Mouse (Mus musculus) thymus, adult 2 months (tissue): ENCODE measurements around the gene Intu.

Experiments used
- CTCF ChIP-seq: fragments of 200-500 bp; IDR thresholded peaks from 2 replicates; pipeline ENCODE4 v1.5.1; 2012; ENCODE audit warnings: mild to moderate bottlenecking, control low read depth, low read length, moderate library complexity, borderline replicate concordance; ENCODE audit not compliant: control insufficient read depth, poor library complexity, insufficient read depth; ENCODE audit errors: extremely low read depth
- POLR2A ChIP-seq: fragments of 200-500 bp; IDR thresholded peaks from 2 replicates; pipeline ENCODE4 v1.6.1; 2012; ENCODE audit warnings: mild to moderate bottlenecking, low read length, control low read depth, moderate library complexity; ENCODE audit not compliant: control insufficient read depth, poor library complexity, insufficient read depth; ENCODE audit errors: extremely low read depth

- TF ChIP-seq CTCF (no peak), POLR2A (no peak)
Observed at GRCm38 (mm10) chr3:40719022-40719421, 187.9 kb downstream of the Intu start.
